Mouse (Mus musculus): ENCODE results near the gene Stbd1. TPM values are rescaled to one million over a fixed set of nuclear protein-coding genes. Genes with fewer than 3 reads are reported as not detected.

The Stbd1 gene
- polyA plus RNA-seq (2015; fragmentation: Illumina TruSeq; extraction: RNeasy Lipid Tissue Mini Kit (QIAGEN cat#74804); ENCODE audit: low read depth, low replicate concordance), result 1.2 TPM

GRCm38 (mm10) chr5:92602691-92603690, at the start of gene Stbd1:
Gene Stbd1, plus strand, starts transcription at chr5:92603041.

GRCm38 (mm10) chr5:92554891-92555511, 47.8 kb upstream of the Stbd1 start, which contains the start of gene Fam47e:
Gene Fam47e, plus strand, starts transcription at chr5:92555069.

Other genes starting within 250 kb of the Stbd1 start
- gene Nup54, start 167.8 kb upstream of the Stbd1 start, polyA plus RNA-seq (2015; fragmentation: Illumina TruSeq; extraction: RNeasy Lipid Tissue Mini Kit (QIAGEN cat#74804); ENCODE audit: low read depth, low replicate concordance), result 21.6 TPM
- gene Scarb2, start 96.2 kb upstream of the Stbd1 start, polyA plus RNA-seq (2015; fragmentation: Illumina TruSeq; extraction: RNeasy Lipid Tissue Mini Kit (QIAGEN cat#74804); ENCODE audit: low read depth, low replicate concordance), result 83.3 TPM
- 1.2 TPM for gene Fam47e, start 48.0 kb upstream of the Stbd1 start, polyA plus RNA-seq (2015; fragmentation: Illumina TruSeq; extraction: RNeasy Lipid Tissue Mini Kit (QIAGEN cat#74804); ENCODE audit: low read depth, low replicate concordance)
- 0.46 TPM for gene Ccdc158, start 72.2 kb downstream of the Stbd1 start, polyA plus RNA-seq (2015; fragmentation: Illumina TruSeq; extraction: RNeasy Lipid Tissue Mini Kit (QIAGEN cat#74804); ENCODE audit: low read depth, low replicate concordance)
- gene Shroom3, start 80.4 kb downstream of the Stbd1 start, polyA plus RNA-seq (2015; fragmentation: Illumina TruSeq; extraction: RNeasy Lipid Tissue Mini Kit (QIAGEN cat#74804); ENCODE audit: low read depth, low replicate concordance), result 2.4 TPM